Mouse (Mus musculus): ENCODE measurements at regions not wholly inside any gene's neighbourhood (a gene's known extent, or its start where the extent isn't known, plus 50 kb on each side); places are given as distances from the start of the nearest gene placed in this dataset.

- TF ChIP-seq POLR2A (IDR thresholded peaks at IDR 0.05; ENCODE audit: low read depth, low read length) = no peak
- no peak for TF ChIP-seq CTCF (conservative IDR thresholded peaks at IDR 0.05; ENCODE audit: insufficient read depth, insufficient read length, low read depth, low read length)
Measured at GRCm38 (mm10) chr2:115519974-115520373, 61.5 kb upstream of the BC052040 start.
